Mouse (Mus musculus) cerebellum, adult 2 months (tissue): Measurements from ENCODE around the gene Tmem116. TPM values are rescaled to one million over a fixed set of nuclear protein-coding genes. Genes with fewer than 3 reads are reported as not detected.

Experiments
- DNase-seq, 2 experiments: peaks; one replicate each; pipeline ENCODE4 v3.0.0; 2021
- H3K27ac ChIP-seq: fragments of 200-500 bp; 2 replicates; pipeline ENCODE4 v1.5.1; 2012; ENCODE audit warnings: low read length, control low read depth, inconsistent platforms; ENCODE audit not compliant: insufficient read depth
- H3K27me3 ChIP-seq: fragments of 200-500 bp; 2 replicates; pipeline ENCODE4 v1.6.1; 2012; ENCODE audit warnings: inconsistent platforms, mild to moderate bottlenecking, low read length, moderate library complexity; ENCODE audit not compliant: control insufficient read depth, insufficient read depth
- H3K4me1 ChIP-seq: fragments of 200-500 bp; 2 replicates; pipeline ENCODE4 v1.6.1; 2011; ENCODE audit warnings: low read length; ENCODE audit not compliant: control insufficient read depth, insufficient read depth
- H3K4me3 ChIP-seq: fragments of 200-500 bp; replicated peaks from 2 replicates; pipeline ENCODE3; 2011; ENCODE audit warnings: mild to moderate bottlenecking, low read depth, low read length, control low read depth; ENCODE audit not compliant: insufficient read depth
- CTCF ChIP-seq: fragments of 200-500 bp; IDR thresholded peaks from 2 replicates; pipeline ENCODE4 v1.5.1; 2011; ENCODE audit warnings: low read depth, mild to moderate bottlenecking, control low read depth, low read length, moderate library complexity, borderline replicate concordance; ENCODE audit not compliant: insufficient read depth
- POLR2A ChIP-seq: fragments of 200-500 bp; IDR thresholded peaks from 2 replicates; pipeline ENCODE4 v1.6.1; 2011; ENCODE audit warnings: low read length, control low read depth, borderline replicate concordance; ENCODE audit not compliant: insufficient read depth
- WGBS: fragments of 180-500 bp; shearing (Covaris S2); methylation state at CpG from one replicate; pipeline ENCODE4 v1.1.7; 2018; 5-methylcytosine and 5-hydroxymethylcytosine counted together
- polyA plus RNA-seq: library from polyadenylated mRNA; depleted of rRNA; stranded (reverse); fragments of >200 nt; gene quantifications from 2 replicates; pipeline ENCODE4 v1.2.3, GENCODE M21; 2012

Gene Tmem116
- polyA plus RNA-seq, 1 experiment, result 2.8 TPM

- H3K4me3 ChIP-seq, result no peak overlapping the region
These were observed 12.0 kb downstream of the Tmem116 start for GRCm38 (mm10) chr5:121463601-121464250.

GRCm38 (mm10) chr5:121469566-121469965 is 17.9 kb downstream of the Tmem116 start:
- H3K27me3 ChIP-seq, result no peaks in the 10 kb centered on the region
- no peak for DNase-seq
- H3K4me3 ChIP-seq, result no peak overlapping the region
- H3K27ac ChIP-seq, result no peak overlapping the region
- TF ChIP-seq CTCF (no peak), POLR2A (no peak)
- 54% methylated on average over 3 of the region's 3 CpGs for WGBS
- no peaks in the 10 kb centered on the region for H3K4me1 ChIP-seq

More at GRCm38 (mm10) chr5:121463601-121464250, 12.0 kb downstream of the Tmem116 start:
- no peak for TF ChIP-seq POLR2A
- TF ChIP-seq CTCF, result no peak
- Histone ChIP-seq H3K4me1 (no peaks in the 10 kb centered on the region), H3K27me3 (no peaks in the 10 kb centered on the region), H3K27ac (no peak overlapping the region)
- no peak for DNase-seq
- WGBS, result 75% methylated on average over 5 of the region's 5 CpGs

- DNase-seq, result no peak
- Histone ChIP-seq H3K27ac (no peak overlapping the region), H3K4me3 (no peak overlapping the region), H3K4me1 (no peaks in the 10 kb centered on the region), H3K27me3 (no peaks in the 10 kb centered on the region)
- TF ChIP-seq POLR2A (no peak), CTCF (no peak)
- WGBS, result 89% methylated on average over 2 of the region's 2 CpGs
These were observed 20.7 kb downstream of the Tmem116 start for GRCm38 (mm10) chr5:121472411-121472810.

- WGBS, result 84% methylated on average over 7 of the region's 7 CpGs
These were observed 22.9 kb downstream of the Tmem116 start for GRCm38 (mm10) chr5:121474610-121475009.

GRCm38 (mm10) chr5:121476040-121476439 is 24.3 kb downstream of the Tmem116 start:
- H3K4me3 ChIP-seq, result no peak overlapping the region
- TF ChIP-seq CTCF, result no peak
- no peak for TF ChIP-seq POLR2A
- 86% methylated on average over 1 of the region's 1 CpGs for WGBS
- no peaks in the 10 kb centered on the region for H3K4me1 ChIP-seq
- no peak overlapping the region for H3K27ac ChIP-seq
- H3K27me3 ChIP-seq, result no peaks in the 10 kb centered on the region
- DNase-seq, result no peak

More at GRCm38 (mm10) chr5:121474610-121475009, 22.9 kb downstream of the Tmem116 start:
- no peaks in the 10 kb centered on the region for H3K4me1 ChIP-seq
- TF ChIP-seq POLR2A (no peak), CTCF (no peak)
- no peak overlapping the region for H3K27ac ChIP-seq
- H3K27me3 ChIP-seq, result no peaks in the 10 kb centered on the region
- DNase-seq, result no peak
- H3K4me3 ChIP-seq, result no peak overlapping the region

GRCm38 (mm10) chr5:121477680-121478079 is 26.0 kb downstream of the Tmem116 start:
- 31% methylated on average over 3 of the region's 3 CpGs for WGBS
- no peaks in the 10 kb centered on the region for H3K27me3 ChIP-seq
- H3K4me3 ChIP-seq, result no peak overlapping the region
- peak in 1 of 2 experiments; percentile 47 for DNase-seq
- peak; percentile 32; the same call in 1 of the 2 replicates for TF ChIP-seq CTCF
- TF ChIP-seq POLR2A, result no peak
- H3K4me1 ChIP-seq, result no peaks in the 10 kb centered on the region
- H3K27ac ChIP-seq, result no peak overlapping the region

- Histone ChIP-seq H3K27ac (no peak overlapping the region), H3K4me3 (no peak overlapping the region), H3K27me3 (no peaks in the 10 kb centered on the region), H3K4me1 (no peaks in the 10 kb centered on the region)
- 81% methylated on average over 5 of the region's 5 CpGs for whole genome bisulfite sequencing
- no peak for DNase-seq
- TF ChIP-seq POLR2A (no peak), CTCF (no peak)
These were observed 33.1 kb downstream of the Tmem116 start for GRCm38 (mm10) chr5:121484801-121485200.

GRCm38 (mm10) chr5:121493305-121493704 is 41.6 kb downstream of the Tmem116 start:
- Histone ChIP-seq H3K4me1 (no peaks in the 10 kb centered on the region), H3K27me3 (no peaks in the 10 kb centered on the region), H3K27ac (no peak overlapping the region), H3K4me3 (no peak overlapping the region)
- WGBS, result 72% methylated on average over 8 of the region's 8 CpGs
- TF ChIP-seq POLR2A (no peak), CTCF (no peak)
- DNase-seq, result no peak
